12 mouse cellular contexts compared by ENCODE assay signal in genomic region chr15:44851346-44852064, GRCm38 (mm10).
DNase-seq lines count a peak whose midpoint lies in the region; ATAC-seq lines count a peak whose summit lies in the region.
"Had no signal": no experiment of that assay in that cellular context is flagged by ENCODE, and none has a peak within 500 bp of the region (broad histone marks: within the 10 kb centered on the region; RNA-seq: fewer than 3 reads in every experiment).

No protein-coding gene starts in this region.

- peak; percentile 79 for ATAC-seq in midbrain, embryonic 11.5 days (ENCODE audit: low FRiP score)

- 26% methylated on average over 5 of the region's 5 CpGs for WGBS in midbrain, embryonic 11.5 days

- no peaks in the 10 kb centered on the region for H3K4me1 ChIP-seq in midbrain, embryonic 11.5 days (ENCODE audit: control insufficient read depth, insufficient read depth, low read length)
- H3K4me1 ChIP-seq: embryonic facial prominence, embryonic 15.5 days; limb, embryonic 15.5 days had no signal

- DNase-seq in embryo, embryonic 10 days (ENCODE audit: low spot score): peak; percentile 18
- no peak for DNase-seq in embryo, embryonic 9.5 days (ENCODE audit: extremely low spot score)
- peak; percentile 7 for DNase-seq in 416B (ENCODE audit: low read depth)
- peak; percentile 6 for DNase-seq in embryo, embryonic 11 days
- peak; percentile 84 for DNase-seq in midbrain, embryonic 11.5 days (ENCODE audit: low spot score, missing footprints)
- no peak for DNase-seq in natural killer cell, adult 2 months (ENCODE audit: low spot score in 2 of 2)
- no peak for DNase-seq in spleen, postnatal 36 days (ENCODE audit: low spot score in 2 of 2)
- no peak for DNase-seq in left cerebral cortex, adult 11 months (ENCODE audit: low spot score)
- DNase-seq: thymus, adult 2 months had no signal

- no peak overlapping the region for H3K4me3 ChIP-seq in midbrain, embryonic 11.5 days (ENCODE audit: low read depth, low read length)
- H3K4me3 ChIP-seq: embryonic facial prominence, embryonic 15.5 days; limb, embryonic 15.5 days had no signal

- no peaks in the 10 kb centered on the region for H3K36me3 ChIP-seq in midbrain, embryonic 11.5 days (ENCODE audit: control insufficient read depth, insufficient read depth, low read length)
- H3K36me3 ChIP-seq: embryonic facial prominence, embryonic 15.5 days; limb, embryonic 15.5 days had no signal

- no peaks in the 10 kb centered on the region for H3K9me3 ChIP-seq in midbrain, embryonic 11.5 days (ENCODE audit: control insufficient read depth, low read length)
- H3K9me3 ChIP-seq: embryonic facial prominence, embryonic 15.5 days; limb, embryonic 15.5 days had no signal

- H3K27ac ChIP-seq in midbrain, embryonic 11.5 days (ENCODE audit: low read depth, low read length): no peak overlapping the region
- H3K27ac ChIP-seq: embryonic facial prominence, embryonic 15.5 days; limb, embryonic 15.5 days had no signal

- no peak overlapping the region for H3K9ac ChIP-seq in midbrain, embryonic 11.5 days (ENCODE audit: low read length)
- H3K9ac ChIP-seq: embryonic facial prominence, embryonic 15.5 days; limb, embryonic 15.5 days had no signal

- no peaks in the 10 kb centered on the region; the same call in 1 of the 2 replicates for H3K27me3 ChIP-seq in midbrain, embryonic 11.5 days (ENCODE audit: control insufficient read depth, insufficient read depth, low read length)
- H3K27me3 ChIP-seq: embryonic facial prominence, embryonic 15.5 days; limb, embryonic 15.5 days had no signal

- H3K4me2 ChIP-seq in midbrain, embryonic 11.5 days: no peak overlapping the region
- H3K4me2 ChIP-seq: embryonic facial prominence, embryonic 15.5 days; heart, embryonic 11.5 days; limb, embryonic 15.5 days had no signal

Comparison
In these comparisons a context has a peak if more than half of its experiments do, and no peak if none do; other contexts are left out.
1. DNase-seq: peak in embryo, embryonic 10 days (single experiment), 416B (single experiment), embryo, embryonic 11 days (single experiment) and midbrain, embryonic 11.5 days (single experiment); none in embryo, embryonic 9.5 days (single experiment), natural killer cell, adult 2 months (0 of 2), spleen, postnatal 36 days (0 of 2) and left cerebral cortex, adult 11 months (single experiment).